Mouse (Mus musculus) spleen, postnatal 36 days (tissue): ENCODE data around the gene Dhx33.

Source experiments
- DNase-seq, 2 experiments: peaks; one replicate each; pipeline ENCODE4 v3.0.0; 2022; ENCODE audit warnings: low spot score in 2 of 2, mixed read lengths in 1 of 2

Dhx33 gene

GRCm38 (mm10) chr11:71004316-71004773 lies at the start of gene Dhx33:
TSS of gene Dhx33 (minus strand) at chr11:71004437.
- peak; percentile 96 for DNase-seq

- DNase-seq, result no peak
Measured at GRCm38 (mm10) chr11:71052554-71052953, 48.3 kb upstream of the Dhx33 start.

GRCm38 (mm10) chr11:71039526-71040298 lies 35.5 kb upstream of the Dhx33 start:
- DNase-seq, result no peak

GRCm38 (mm10) chr11:71033163-71033761 lies 29.0 kb upstream of the Dhx33 start, which contains the start of gene 6330403K07Rik:
TSS of gene 6330403K07Rik (minus strand) at chr11:71033513.
- no peak for DNase-seq

- DNase-seq, result no peak
Measured at GRCm38 (mm10) chr11:71032491-71033162, 28.4 kb upstream of the Dhx33 start.

GRCm38 (mm10) chr11:71032070-71032469 lies 27.8 kb upstream of the Dhx33 start:
- no peak for DNase-seq

- no peak for DNase-seq
Measured at GRCm38 (mm10) chr11:71029403-71030118, 25.3 kb upstream of the Dhx33 start.

GRCm38 (mm10) chr11:71028280-71028679 lies 24.0 kb upstream of the Dhx33 start:
- DNase-seq, result no peak

GRCm38 (mm10) chr11:71019201-71020068 lies 15.2 kb upstream of the Dhx33 start, which contains the start of the genes Mis12 and Derl2:
TSS of gene Mis12 (plus strand) at chr11:71019611.
TSS of gene Derl2 (minus strand) at chr11:71019841.
- peak; percentile 99 for DNase-seq

GRCm38 (mm10) chr11:71018416-71019200 lies 14.4 kb upstream of the Dhx33 start:
- DNase-seq, result no peak

GRCm38 (mm10) chr11:71017051-71017450 lies 12.8 kb upstream of the Dhx33 start:
- no peak for DNase-seq

- no peak for DNase-seq
Measured at GRCm38 (mm10) chr11:71012743-71013142, 8.5 kb upstream of the Dhx33 start.

- DNase-seq, result no peak
Measured at GRCm38 (mm10) chr11:71008321-71008720, 4.1 kb upstream of the Dhx33 start.

GRCm38 (mm10) chr11:71007831-71008230 lies 3.6 kb upstream of the Dhx33 start:
- no peak for DNase-seq

GRCm38 (mm10) chr11:71007026-71007425 lies 2.8 kb upstream of the Dhx33 start:
- DNase-seq, result no peak

- DNase-seq, result no peak
Measured at GRCm38 (mm10) chr11:71005046-71005445, 809 bp upstream of the Dhx33 start.

GRCm38 (mm10) chr11:71003611-71004315 lies 474 bp downstream of the Dhx33 start:
- peak in 1 of 2 experiments; percentile 4 for DNase-seq

- no peak for DNase-seq
Measured at GRCm38 (mm10) chr11:71001167-71001566, 3.1 kb downstream of the Dhx33 start.

- DNase-seq, result peak; percentile 91
Measured at GRCm38 (mm10) chr11:70982557-70983228, 21.5 kb downstream of the Dhx33 start, which contains the start of gene C1qbp. TSS of gene C1qbp (minus strand) at chr11:70983026.
